Mouse (Mus musculus) stomach, postnatal 0 days (tissue): ENCODE data around the gene Perm1.

Experiments
- CTCF ChIP-seq: IDR thresholded peaks from 2 replicates; pipeline ENCODE4 v1.5.1; 2016; ENCODE audit warnings: antibody characterized with exemption, low read depth, mild to moderate bottlenecking, moderate library complexity
- EP300 ChIP-seq: optimal IDR thresholded peaks from 2 replicates; pipeline ENCODE3; 2016; ENCODE audit warnings: antibody characterized with exemption

- TF ChIP-seq CTCF (no peak), EP300 (no peak)
These were observed 12.8 kb downstream of the Perm1 start for GRCm38 (mm10) chr4:156228393-156229024.
